Comparison of ENCODE assay signal across 1 mouse cellular context in the genomic region with DNA sequence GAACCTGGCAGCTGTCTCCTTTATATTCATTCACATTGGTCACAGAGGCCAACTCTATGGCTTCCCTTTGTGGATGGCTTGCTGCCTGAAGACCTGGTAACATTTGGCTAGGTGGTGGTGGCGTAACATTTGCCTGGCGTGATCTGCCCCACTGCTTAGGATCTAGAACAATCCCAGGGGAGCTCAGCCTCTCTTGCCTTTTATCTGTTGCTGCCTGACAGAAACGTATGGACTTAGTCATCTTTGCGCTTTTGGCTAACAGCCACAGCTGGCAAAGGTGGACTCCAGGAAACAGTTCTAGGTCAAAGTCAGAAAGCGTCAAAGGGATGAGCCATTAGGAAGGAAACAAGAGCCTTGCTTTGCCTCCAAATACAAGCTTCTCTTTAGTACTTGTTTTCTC.
TF ChIP-seq lines count a peak whose summit lies in the region.

No protein-coding gene starts in this region.

TF ChIP-seq in MEL, 35 proteins besides CTCF, POLR2A, EP300 and RAD21 (continued from another document):
- TF ChIP-seq SIN3A (IDR thresholded peaks at IDR 0.05; ENCODE audit: low read length) = no peak
- no peak for TF ChIP-seq KAT2A (conservative IDR thresholded peaks at IDR 0.05; ENCODE audit: low read depth, low read length)
- no peak for TF ChIP-seq MXI1 (IDR thresholded peaks at IDR 0.05; ENCODE audit: low read depth, low read length)
- no peak for TF ChIP-seq TCF12 (IDR thresholded peaks at IDR 0.05; ENCODE audit: low read depth, low read length)
- TF ChIP-seq SMC3 (IDR thresholded peaks at IDR 0.05; ENCODE audit: low read depth, low read length) = no peak
- no peak for TF ChIP-seq ZKSCAN1 (IDR thresholded peaks at IDR 0.05; ENCODE audit: low read depth, low read length)
- no peak for TF ChIP-seq E2F4 (IDR thresholded peaks at IDR 0.05; ENCODE audit: borderline replicate concordance, low read depth, low read length)
- TF ChIP-seq MAZ (IDR thresholded peaks at IDR 0.05; ENCODE audit: low read depth, low read length) = no peak
- no peak for TF ChIP-seq HCFC1 (IDR thresholded peaks at IDR 0.05; ENCODE audit: low read depth, low read length)
- no peak for TF ChIP-seq MAFK (IDR thresholded peaks at IDR 0.05; ENCODE audit: borderline replicate concordance, low read depth, low read length)
- no peak for TF ChIP-seq ZMIZ1 (IDR thresholded peaks at IDR 0.05; ENCODE audit: low read depth, low read length)
